In the genomic region with DNA sequence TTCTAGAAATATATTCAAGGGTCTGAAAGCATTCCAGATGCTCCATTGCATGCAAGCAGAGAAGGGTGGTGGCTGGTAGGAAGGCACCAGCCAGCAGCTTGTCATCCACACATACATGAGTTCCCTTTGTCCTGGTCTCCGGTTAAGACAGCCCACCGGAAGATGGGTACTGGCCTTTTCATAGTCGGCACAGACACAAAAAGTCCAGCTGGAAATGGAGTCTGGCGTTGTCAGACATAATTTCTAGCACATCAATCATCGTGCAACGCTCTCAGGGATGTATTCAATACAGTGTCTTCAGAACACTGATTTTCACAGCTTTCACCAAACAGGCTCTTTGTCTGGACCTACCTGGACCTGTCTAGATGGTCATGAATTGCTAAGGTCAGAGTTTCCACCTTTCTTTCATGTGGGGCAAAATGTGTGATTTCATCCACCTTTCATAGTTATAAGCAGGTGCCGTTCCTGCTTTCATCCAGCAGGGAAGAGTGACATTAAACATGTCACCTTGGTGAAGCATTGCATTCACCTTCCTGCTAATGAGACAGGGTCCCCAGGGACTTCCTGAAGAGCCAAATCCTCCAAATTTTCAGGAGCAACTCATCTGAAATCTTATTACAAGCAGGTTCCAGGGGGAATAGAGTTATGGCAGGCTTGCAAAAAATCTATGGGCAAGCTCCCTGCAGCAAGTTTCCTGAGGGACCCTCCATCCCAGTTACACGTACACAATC, we compare ENCODE assay signal across 8 mouse cellular contexts. TPM values are rescaled to one million over a fixed set of nuclear protein-coding genes. Genes with fewer than 3 reads are reported as not detected.
A peak's percentile ranks its signal among the peaks of the same experiment; 100 is the strongest.
DNase-seq lines count a peak whose midpoint lies in the region; ATAC-seq and TF ChIP-seq lines count a peak whose summit lies in the region.

No protein-coding gene starts in this region.

- no peak overlapping the region for H3K4me3 ChIP-seq in kidney, embryonic 14.5 days (ENCODE audit: low read length)
- no peak overlapping the region for H3K4me3 ChIP-seq in kidney, adult 2 months (ENCODE audit: insufficient read depth, low read depth, low read length)
- H3K4me3 ChIP-seq in hindbrain, embryonic 16.5 days (ENCODE audit: low read length): peak overlapping the region; percentile 93
- H3K4me3 ChIP-seq in midbrain, embryonic 16.5 days (ENCODE audit: low read depth, low read length): peak overlapping the region; percentile 62

- H3K27me3 ChIP-seq in kidney, embryonic 14.5 days (ENCODE audit: control insufficient read depth, insufficient read depth, low read length): no peaks in the 10 kb centered on the region
- no peaks in the 10 kb centered on the region for H3K27me3 ChIP-seq in kidney, adult 2 months (replicated peaks; ENCODE audit: control insufficient read depth, insufficient read depth, low read length)
- no peaks in the 10 kb centered on the region for H3K27me3 ChIP-seq in hindbrain, embryonic 16.5 days (replicated peaks; ENCODE audit: control insufficient read depth, insufficient read depth, low read length)
- no peaks in the 10 kb centered on the region for H3K27me3 ChIP-seq in midbrain, embryonic 16.5 days (ENCODE audit: control insufficient read depth, insufficient read depth, low read depth, low read length)

- peaks cover 9% of the 10 kb centered on the region for H3K4me1 ChIP-seq in kidney, embryonic 14.5 days (ENCODE audit: control insufficient read depth, insufficient read depth, low read length)
- H3K4me1 ChIP-seq in kidney, adult 2 months (ENCODE audit: control insufficient read depth, insufficient read depth, low read length): peaks cover 6% of the 10 kb centered on the region; the same call in 1 of the 2 replicates
- peaks cover 14% of the 10 kb centered on the region for H3K4me1 ChIP-seq in hindbrain, embryonic 16.5 days (ENCODE audit: control insufficient read depth, insufficient read depth, low read depth, low read length)
- peaks cover 19% of the 10 kb centered on the region for H3K4me1 ChIP-seq in midbrain, embryonic 16.5 days (ENCODE audit: control insufficient read depth, insufficient read depth, low read length)

- DNase-seq in kidney, adult 2 months: no peak
- DNase-seq in cerebellum, postnatal 14 days: peak; percentile 42 to 47
- no peak for DNase-seq in urinary bladder, adult 2 months (ENCODE audit: low spot score)
- no peak for DNase-seq in thymus, postnatal 36 days
- no peak for DNase-seq in layer of hippocampus, adult 9-10 months (ENCODE audit: low spot score)

- peak overlapping the region; percentile 88; the same call in 1 of the 2 replicates for H3K27ac ChIP-seq in kidney, embryonic 14.5 days (ENCODE audit: low read depth, low read length)
- H3K27ac ChIP-seq in kidney, adult 2 months (ENCODE audit: insufficient read depth, low read depth, low read length): no peak overlapping the region
- H3K27ac ChIP-seq in hindbrain, embryonic 16.5 days (ENCODE audit: low read depth, low read length): peak overlapping the region; percentile 100
- H3K27ac ChIP-seq in midbrain, embryonic 16.5 days (ENCODE audit: low read length): peak overlapping the region; percentile 99

- 50% methylated on average over 8 of the region's 8 CpGs for WGBS in kidney, embryonic 14.5 days
- WGBS in kidney, adult 2 months: 61% methylated on average over 8 of the region's 8 CpGs
- 11% methylated on average over 8 of the region's 8 CpGs for WGBS in hindbrain, embryonic 16.5 days
- 17% methylated on average over 8 of the region's 8 CpGs for WGBS in midbrain, embryonic 16.5 days

- H3K4me2 ChIP-seq in kidney, embryonic 14.5 days (replicated peaks; ENCODE audit: low read depth, low read length): peak overlapping the region; percentile 93
- H3K4me2 ChIP-seq in hindbrain, embryonic 16.5 days (ENCODE audit: low read length): peak overlapping the region; percentile 81
- peak overlapping the region; percentile 67 for H3K4me2 ChIP-seq in midbrain, embryonic 16.5 days (ENCODE audit: low read length)

- H3K9me3 ChIP-seq in kidney, embryonic 14.5 days (ENCODE audit: control insufficient read depth, low read length): no peaks in the 10 kb centered on the region
- H3K9me3 ChIP-seq in hindbrain, embryonic 16.5 days (ENCODE audit: control insufficient read depth, low read length): no peaks in the 10 kb centered on the region
- no peaks in the 10 kb centered on the region for H3K9me3 ChIP-seq in midbrain, embryonic 16.5 days (replicated peaks; ENCODE audit: control insufficient read depth, low read length, poor library complexity, severe bottlenecking)

- no peak for TF ChIP-seq CTCF in kidney, adult 2 months (conservative IDR thresholded peaks at IDR 0.05; ENCODE audit: insufficient read depth, insufficient read length, low read depth, low read length)

- no peak for TF ChIP-seq POLR2A in kidney, adult 2 months (IDR thresholded peaks at IDR 0.05; ENCODE audit: low read depth, low read length)

- H3K36me3 ChIP-seq in kidney, embryonic 14.5 days (ENCODE audit: control insufficient read depth, insufficient read depth, low read length): peaks cover 4% of the 10 kb centered on the region
- H3K36me3 ChIP-seq in kidney, adult 2 months (ENCODE audit: control insufficient read depth, insufficient read depth, low read length): no peaks in the 10 kb centered on the region
- peaks cover under 1% of the 10 kb centered on the region; the same call in 1 of the 2 replicates for H3K36me3 ChIP-seq in hindbrain, embryonic 16.5 days (ENCODE audit: control insufficient read depth, insufficient read depth, low read length)
- H3K36me3 ChIP-seq in midbrain, embryonic 16.5 days (ENCODE audit: control insufficient read depth, insufficient read depth, low read length): peaks cover 4% of the 10 kb centered on the region; the same call in 1 of the 2 replicates

- ATAC-seq in kidney, embryonic 14.5 days (ENCODE audit: low FRiP score, low TSS enrichment): no peak
- ATAC-seq in hindbrain, embryonic 16.5 days: no peak
- no peak for ATAC-seq in midbrain, embryonic 16.5 days

- H3K9ac ChIP-seq in kidney, embryonic 14.5 days (ENCODE audit: low read depth, low read length): peak overlapping the region; percentile 98; the same call in 1 of the 2 replicates
- peak overlapping the region; percentile 94 for H3K9ac ChIP-seq in hindbrain, embryonic 16.5 days (ENCODE audit: low read depth, low read length)
- peak overlapping the region; percentile 95 for H3K9ac ChIP-seq in midbrain, embryonic 16.5 days (ENCODE audit: low read depth, low read length)

RNA-seq across cellular contexts. Expression of a gene that starts 2.7 kb away (rescaled TPM):
- 14.3 and 16.3 TPM in 2 replicates for polyA plus RNA-seq in kidney, embryonic 14.5 days (2014; fragmentation: Nextera tagmentation; extraction: Ambion mirVana)
- 3.7 and 4.7 TPM in 2 replicates for polyA plus RNA-seq in kidney, adult 2 months (2012; rRNA removed)
- polyA plus RNA-seq in hindbrain, embryonic 16.5 days (2015; fragmentation: Nextera tagmentation; extraction: Ambion mirVana): 20.7 and 21.6 TPM in 2 replicates
- polyA plus RNA-seq in midbrain, embryonic 16.5 days (2015; fragmentation: Nextera tagmentation; extraction: Ambion mirVana): 25.0 and 36.7 TPM in 2 replicates
- polyA plus RNA-seq in urinary bladder, adult 2 months (2012; rRNA removed): 1.8 and 1.9 TPM in 2 replicates

Comparison
In these comparisons a context has a peak if more than half of its experiments do, and no peak if none do; other contexts are left out.
1. H3K4me3 ChIP-seq: peak in hindbrain, embryonic 16.5 days (single experiment) and midbrain, embryonic 16.5 days (single experiment); none in kidney, embryonic 14.5 days (single experiment) and kidney, adult 2 months (single experiment).
2. DNase-seq: peak in cerebellum, postnatal 14 days (2 of 2); none in kidney, adult 2 months (single experiment), urinary bladder, adult 2 months (single experiment), thymus, postnatal 36 days (0 of 2) and layer of hippocampus, adult 9-10 months (single experiment).
3. Peak in every context shown above with its lines, with median percentiles within 50 percentile points of each other: H3K4me2 ChIP-seq and H3K9ac ChIP-seq.